Comparison of ENCODE assay signal across 10 mouse cellular contexts in genomic region chr9:20636256-20636655, GRCm38 (mm10). TPM values are rescaled to one million over a fixed set of nuclear protein-coding genes. Genes with fewer than 3 reads are reported as not detected.
DNase-seq lines count a peak whose midpoint lies in the region; ATAC-seq and TF ChIP-seq lines count a peak whose summit lies in the region.
"Had no signal": no experiment of that assay in that cellular context is flagged by ENCODE, and none has a peak within 500 bp of the region (broad histone marks: within the 10 kb centered on the region; RNA-seq: fewer than 3 reads in every experiment).

No protein-coding gene starts in this region.

- no peak overlapping the region for H3K4me2 ChIP-seq in intestine, embryonic 15.5 days (replicated peaks)
- no peak overlapping the region for H3K4me2 ChIP-seq in intestine, embryonic 16.5 days (ENCODE audit: low read depth, low read length)
- H3K4me2 ChIP-seq: embryonic facial prominence, embryonic 12.5 days; midbrain, embryonic 12.5 days had no signal

- intact Hi-C loops in left cerebral cortex, postnatal 4 days (cut with DNase I) = no loop called here

- peaks cover 1% of the 10 kb centered on the region; the same call in 1 of the 2 replicates for H3K4me1 ChIP-seq in intestine, embryonic 15.5 days (replicated peaks)
- peaks cover 1% of the 10 kb centered on the region for H3K4me1 ChIP-seq in intestine, embryonic 16.5 days (ENCODE audit: control insufficient read depth, insufficient read depth, low read length)
- H3K4me1 ChIP-seq in ES-Bruce4 (ENCODE audit: control insufficient read depth, insufficient read depth, low read length) = peaks cover 5% of the 10 kb centered on the region

- TF ChIP-seq EP300 in ES-Bruce4 (IDR thresholded peaks at IDR 0.05; ENCODE audit: insufficient read depth, low read depth, low read length) = peak; percentile 72; the same call in 1 of the 2 replicates

- no peaks in the 10 kb centered on the region for H3K9me3 ChIP-seq in intestine, embryonic 15.5 days
- H3K9me3 ChIP-seq in intestine, embryonic 16.5 days (ENCODE audit: control insufficient read depth, low read length) = no peaks in the 10 kb centered on the region
- H3K9me3 ChIP-seq in ES-Bruce4 (replicated peaks; ENCODE audit: control insufficient read depth, insufficient read depth, low read length, poor library complexity, severe bottlenecking) = no peaks in the 10 kb centered on the region
- H3K9me3 ChIP-seq: embryonic facial prominence, embryonic 12.5 days; midbrain, embryonic 12.5 days had no signal

- peaks cover 12% of the 10 kb centered on the region; the same call in 1 of the 2 replicates for H3K36me3 ChIP-seq in intestine, embryonic 15.5 days
- H3K36me3 ChIP-seq in intestine, embryonic 16.5 days (ENCODE audit: control insufficient read depth, insufficient read depth, low read length) = peaks cover 9% of the 10 kb centered on the region
- H3K36me3 ChIP-seq in ES-Bruce4 (ENCODE audit: control insufficient read depth, insufficient read depth, low read length, poor library complexity, severe bottlenecking) = no peaks in the 10 kb centered on the region

- H3K27me3 ChIP-seq in intestine, embryonic 15.5 days (replicated peaks) = no peaks in the 10 kb centered on the region
- H3K27me3 ChIP-seq in intestine, embryonic 16.5 days (replicated peaks; ENCODE audit: control insufficient read depth, insufficient read depth, low read length) = no peaks in the 10 kb centered on the region
- H3K27me3 ChIP-seq in ES-Bruce4 (ENCODE audit: control insufficient read depth, insufficient read depth, low read length, poor library complexity, severe bottlenecking) = no peaks in the 10 kb centered on the region
- H3K27me3 ChIP-seq: embryonic facial prominence, embryonic 12.5 days; midbrain, embryonic 12.5 days had no signal

- no peak for TF ChIP-seq POLR2A in ES-Bruce4 (IDR thresholded peaks at IDR 0.05; ENCODE audit: insufficient read depth, low read length)

- no peak for TF ChIP-seq CTCF in ES-Bruce4 (IDR thresholded peaks at IDR 0.05; ENCODE audit: low read depth, low read length)

- ATAC-seq in intestine, embryonic 15.5 days = peak; percentile 40; the same call in 1 of the 2 replicates
- no peak for ATAC-seq in intestine, embryonic 16.5 days

- H3K27ac ChIP-seq in intestine, embryonic 15.5 days = no peak overlapping the region
- no peak overlapping the region for H3K27ac ChIP-seq in intestine, embryonic 16.5 days (ENCODE audit: low read length)
- H3K27ac ChIP-seq in ES-Bruce4 (ENCODE audit: insufficient read depth, low read length) = peak overlapping the region; percentile 12; the same call in 1 of the 2 replicates
- H3K27ac ChIP-seq: embryonic facial prominence, embryonic 12.5 days; midbrain, embryonic 12.5 days had no signal

- 82% methylated on average over 3 of the region's 3 CpGs for WGBS in intestine, embryonic 15.5 days
- WGBS in intestine, embryonic 16.5 days = 85% methylated on average over 3 of the region's 3 CpGs

- H3K4me3 ChIP-seq in intestine, embryonic 15.5 days (replicated peaks) = no peak overlapping the region
- no peak overlapping the region for H3K4me3 ChIP-seq in intestine, embryonic 16.5 days (ENCODE audit: low read length)
- H3K4me3 ChIP-seq in ES-Bruce4 (ENCODE audit: low read depth, low read length) = no peak overlapping the region
- H3K4me3 ChIP-seq: embryonic facial prominence, embryonic 12.5 days; midbrain, embryonic 12.5 days had no signal

- peak; percentile 34 for DNase-seq in CD4-positive helper T cell, adult 2 months (ENCODE audit: low read depth, low spot score)
- DNase-seq in spleen, postnatal 4 days (ENCODE audit: low spot score in 2 of 2) = peak; percentile 54 to 71
- no peak for DNase-seq in left cerebral cortex, postnatal 4 days
- DNase-seq in layer of hippocampus, adult 11-12 months (ENCODE audit: low spot score) = no peak
- DNase-seq: kidney, postnatal 4 days had no signal

- H3K9ac ChIP-seq in intestine, embryonic 15.5 days = no peak overlapping the region
- no peak overlapping the region for H3K9ac ChIP-seq in intestine, embryonic 16.5 days (ENCODE audit: low read depth, low read length)
- no peak overlapping the region for H3K9ac ChIP-seq in ES-Bruce4 (ENCODE audit: low read depth, poor library complexity, severe bottlenecking)
- H3K9ac ChIP-seq: embryonic facial prominence, embryonic 12.5 days; midbrain, embryonic 12.5 days had no signal

RNA-seq across cellular contexts. Expression of gene Ubl5, which starts 6.4 kb away (rescaled TPM):
- polyA plus RNA-seq in intestine, embryonic 15.5 days (2015; fragmentation: Nextera tagmentation; extraction: Ambion mirVana) = 356 and 399 TPM in 2 replicates
- polyA plus RNA-seq in intestine, embryonic 16.5 days (2015; fragmentation: Nextera tagmentation; extraction: Ambion mirVana) = 356 and 361 TPM in 2 replicates
- polyA plus RNA-seq in ES-Bruce4 (2011; ENCODE audit: insufficient read depth, insufficient read length, low read depth, missing spikeins) = 288 and 314 TPM in 2 replicates
- 100 to 1,000 TPM; 298 to 308 TPM for total RNA-seq in left cerebral cortex, postnatal 4 days (2021)

RNA-seq across cellular contexts. Expression of gene Fbxl12, which starts 8.3 kb away (rescaled TPM):
- polyA plus RNA-seq in intestine, embryonic 15.5 days (2015; fragmentation: Nextera tagmentation; extraction: Ambion mirVana) = 14.7 and 16.4 TPM in 2 replicates
- polyA plus RNA-seq in intestine, embryonic 16.5 days (2015; fragmentation: Nextera tagmentation; extraction: Ambion mirVana) = 16.5 and 17.3 TPM in 2 replicates
- polyA plus RNA-seq in ES-Bruce4 (2011; ENCODE audit: insufficient read depth, insufficient read length, low read depth, missing spikeins) = 19.6 and 20.2 TPM in 2 replicates
- total RNA-seq in left cerebral cortex, postnatal 4 days (2021) = 10 to 100 TPM; 21.9 to 25.4 TPM

RNA-seq across cellular contexts. Expression of gene Pin1, which starts 15.6 kb away (rescaled TPM):
- polyA plus RNA-seq in intestine, embryonic 15.5 days (2015; fragmentation: Nextera tagmentation; extraction: Ambion mirVana) = 44.1 and 46.8 TPM in 2 replicates
- 42.0 and 45.4 TPM in 2 replicates for polyA plus RNA-seq in intestine, embryonic 16.5 days (2015; fragmentation: Nextera tagmentation; extraction: Ambion mirVana)
- polyA plus RNA-seq in ES-Bruce4 (2011; ENCODE audit: insufficient read depth, insufficient read length, low read depth, missing spikeins) = 17.6 and 20.9 TPM in 2 replicates
- total RNA-seq in left cerebral cortex, postnatal 4 days (2021) = 10 to 100 TPM; 27.0 to 28.4 TPM

RNA-seq across cellular contexts. Expression of gene Zfp846, which starts 55.2 kb away (rescaled TPM):
- polyA plus RNA-seq in intestine, embryonic 15.5 days (2015; fragmentation: Nextera tagmentation; extraction: Ambion mirVana) = 12.0 and 13.8 TPM in 2 replicates
- polyA plus RNA-seq in intestine, embryonic 16.5 days (2015; fragmentation: Nextera tagmentation; extraction: Ambion mirVana) = 10.7 and 11.7 TPM in 2 replicates
- polyA plus RNA-seq in ES-Bruce4 (2011; ENCODE audit: insufficient read depth, insufficient read length, low read depth, missing spikeins) = 6.6 and 8.7 TPM in 2 replicates
- total RNA-seq in left cerebral cortex, postnatal 4 days (2021) = 10 to 100 TPM; 44.4 to 51.5 TPM

Comparison
In these comparisons a context has a peak if more than half of its experiments do, and no peak if none do; other contexts are left out.
1. DNase-seq: peak in CD4-positive helper T cell, adult 2 months (single experiment) and spleen, postnatal 4 days (2 of 2); none in left cerebral cortex, postnatal 4 days (single experiment) and layer of hippocampus, adult 11-12 months (single experiment).